Mouse (Mus musculus): Measurements from ENCODE around the gene Phpt1. TPM values are rescaled to one million over a fixed set of nuclear protein-coding genes. Genes with fewer than 3 reads are reported as not detected.
A peak's percentile ranks its signal among the peaks of the same experiment; 100 is the strongest.

The Phpt1 gene
- polyA plus RNA-seq, 1 experiment: 4.7 TPM

- no peak overlapping the region for H3K4me3 ChIP-seq (replicated peaks)
- no peak for TF ChIP-seq FLI1 (IDR thresholded peaks at IDR 0.05; ENCODE audit: low read length)
- TF ChIP-seq GATA1 (IDR thresholded peaks at IDR 0.05; ENCODE audit: borderline replicate concordance, low read length): no peak
- no peaks in the 10 kb centered on the region for H3K27me3 ChIP-seq (replicated peaks)
- no peaks in the 10 kb centered on the region for H3K9me3 ChIP-seq
- H3K4me1 ChIP-seq: peaks cover 35% of the 10 kb centered on the region
- peaks cover 68% of the 10 kb centered on the region for H3K36me3 ChIP-seq (replicated peaks; ENCODE audit: low read length)
These were observed 27.5 kb upstream of the Phpt1 start for GRCm38 (mm10) chr2:25602526-25602925.

GRCm38 (mm10) chr2:25600037-25600436, 25.0 kb upstream of the Phpt1 start:
- no peak for TF ChIP-seq GATA1 (IDR thresholded peaks at IDR 0.05; ENCODE audit: borderline replicate concordance, low read length)
- TF ChIP-seq FLI1 (IDR thresholded peaks at IDR 0.05; ENCODE audit: low read length): no peak
- no peaks in the 10 kb centered on the region for H3K9me3 ChIP-seq
- no peaks in the 10 kb centered on the region for H3K27me3 ChIP-seq (replicated peaks)
- peaks cover 19% of the 10 kb centered on the region for H3K4me1 ChIP-seq
- peaks cover 93% of the 10 kb centered on the region for H3K36me3 ChIP-seq (replicated peaks; ENCODE audit: low read length)
- H3K4me3 ChIP-seq (replicated peaks): no peak overlapping the region

- Histone ChIP-seq H3K9me3 (no peaks in the 10 kb centered on the region), H3K4me3 (replicated peaks) (no peak overlapping the region), H3K27me3 (replicated peaks) (no peaks in the 10 kb centered on the region), H3K4me1 (peaks cover 19% of the 10 kb centered on the region), H3K36me3 (replicated peaks; ENCODE audit: low read length) (peaks cover 95% of the 10 kb centered on the region)
- TF ChIP-seq GATA1 (IDR thresholded peaks at IDR 0.05; ENCODE audit: borderline replicate concordance, low read length) (no peak), FLI1 (IDR thresholded peaks at IDR 0.05; ENCODE audit: low read length) (no peak)
These were observed 23.7 kb upstream of the Phpt1 start for GRCm38 (mm10) chr2:25598749-25599148.

DNA sequence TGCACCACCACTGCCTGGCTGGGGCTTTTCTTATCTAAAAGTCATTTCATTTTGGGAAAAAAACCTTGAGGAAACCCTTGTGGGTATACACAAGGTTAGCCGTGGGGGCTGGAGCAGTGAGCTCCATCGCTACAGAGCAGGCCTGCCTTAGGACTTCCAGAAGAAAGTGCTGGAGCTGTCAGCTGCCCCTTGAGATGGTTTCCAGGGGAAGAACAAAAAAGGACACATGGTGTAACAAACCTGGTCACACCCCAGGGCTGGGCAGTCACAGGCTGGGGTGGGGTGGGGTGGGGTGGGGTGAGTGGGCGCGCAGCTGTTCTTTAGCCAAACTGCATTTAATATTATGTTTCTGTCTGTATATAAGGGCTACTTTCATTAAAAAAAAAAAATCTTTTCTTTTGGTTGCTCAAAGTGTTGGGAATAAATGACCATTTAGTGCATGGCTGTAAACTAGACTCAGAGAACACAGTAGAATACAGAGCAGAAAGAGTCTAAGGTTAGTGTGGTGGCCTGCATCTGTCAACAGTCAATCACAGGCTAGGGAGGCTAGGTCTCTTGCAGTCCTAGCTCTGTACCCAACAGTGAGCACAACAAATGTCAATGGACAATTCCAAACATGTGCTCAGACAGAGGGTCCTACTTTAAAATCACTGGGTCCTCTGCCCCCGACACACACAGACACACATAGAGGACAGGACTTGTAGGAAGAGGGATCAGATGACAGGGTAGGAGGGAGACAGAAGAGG, 21.9 kb upstream of the Phpt1 start:
- Histone ChIP-seq H3K36me3 (replicated peaks; ENCODE audit: low read length) (peaks cover 95% of the 10 kb centered on the region), H3K4me1 (peaks cover 21% of the 10 kb centered on the region), H3K9me3 (no peaks in the 10 kb centered on the region), H3K27me3 (replicated peaks) (no peaks in the 10 kb centered on the region), H3K4me3 (replicated peaks) (no peak overlapping the region)
- TF ChIP-seq FLI1 (IDR thresholded peaks at IDR 0.05; ENCODE audit: low read length) (no peak), GATA1 (IDR thresholded peaks at IDR 0.05; ENCODE audit: borderline replicate concordance, low read length) (no peak)

GRCm38 (mm10) chr2:25591863-25592262, 16.8 kb upstream of the Phpt1 start:
- Histone ChIP-seq H3K4me1 (peaks cover 13% of the 10 kb centered on the region), H3K9me3 (no peaks in the 10 kb centered on the region), H3K27me3 (replicated peaks) (no peaks in the 10 kb centered on the region), H3K4me3 (replicated peaks) (no peak overlapping the region), H3K36me3 (replicated peaks; ENCODE audit: low read length) (peaks cover 93% of the 10 kb centered on the region)
- TF ChIP-seq FLI1 (IDR thresholded peaks at IDR 0.05; ENCODE audit: low read length) (no peak), GATA1 (IDR thresholded peaks at IDR 0.05; ENCODE audit: borderline replicate concordance, low read length) (no peak)

DNA sequence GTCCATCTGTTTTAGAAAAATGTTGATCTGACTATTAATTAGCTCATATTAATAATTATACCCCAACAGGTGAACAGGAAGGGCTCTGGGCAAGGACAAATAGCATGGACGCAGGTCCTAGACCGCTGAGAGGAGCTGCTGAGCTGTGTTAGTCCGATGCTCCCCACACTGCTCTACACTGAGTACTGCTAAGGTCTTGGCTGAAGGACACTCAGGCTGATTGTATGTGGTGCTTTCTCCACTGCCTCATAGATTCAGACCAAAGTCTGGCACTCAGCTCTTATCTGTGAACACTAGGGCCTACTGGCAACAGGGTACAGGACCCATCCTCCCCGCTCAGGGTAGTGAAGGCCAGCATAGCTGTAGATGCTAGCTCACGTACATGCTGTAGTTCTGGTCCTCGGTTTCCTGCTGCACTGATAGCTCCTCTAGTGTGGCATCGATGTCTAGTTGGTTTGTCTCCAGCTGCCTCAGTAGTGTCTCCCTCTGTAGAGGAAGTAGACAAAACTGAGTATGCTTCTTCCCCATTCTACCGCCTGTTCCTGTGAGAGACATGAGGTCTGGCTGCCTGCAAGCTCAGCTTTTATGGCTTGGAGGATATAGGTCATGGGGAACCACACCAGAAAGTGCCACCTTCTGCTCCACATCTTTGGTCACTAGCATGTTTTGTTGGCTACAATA, 13.3 kb upstream of the Phpt1 start:
- Histone ChIP-seq H3K4me1 (peaks cover 13% of the 10 kb centered on the region), H3K4me3 (replicated peaks) (peak overlapping the region; percentile 35), H3K27me3 (replicated peaks) (no peaks in the 10 kb centered on the region), H3K36me3 (replicated peaks; ENCODE audit: low read length) (peaks cover 97% of the 10 kb centered on the region), H3K9me3 (no peaks in the 10 kb centered on the region)
- TF ChIP-seq GATA1 (IDR thresholded peaks at IDR 0.05; ENCODE audit: borderline replicate concordance, low read length) (no peak), FLI1 (IDR thresholded peaks at IDR 0.05; ENCODE audit: low read length) (no peak)

- TF ChIP-seq FLI1 (IDR thresholded peaks at IDR 0.05; ENCODE audit: low read length): no peak
- no peak for TF ChIP-seq GATA1 (IDR thresholded peaks at IDR 0.05; ENCODE audit: borderline replicate concordance, low read length)
- no peaks in the 10 kb centered on the region for H3K9me3 ChIP-seq
- H3K4me3 ChIP-seq (replicated peaks): no peak overlapping the region
- peaks cover 96% of the 10 kb centered on the region for H3K36me3 ChIP-seq (replicated peaks; ENCODE audit: low read length)
- no peaks in the 10 kb centered on the region for H3K27me3 ChIP-seq (replicated peaks)
- H3K4me1 ChIP-seq: peaks cover 18% of the 10 kb centered on the region
These were observed 12.3 kb upstream of the Phpt1 start for GRCm38 (mm10) chr2:25587290-25587689.

DNA sequence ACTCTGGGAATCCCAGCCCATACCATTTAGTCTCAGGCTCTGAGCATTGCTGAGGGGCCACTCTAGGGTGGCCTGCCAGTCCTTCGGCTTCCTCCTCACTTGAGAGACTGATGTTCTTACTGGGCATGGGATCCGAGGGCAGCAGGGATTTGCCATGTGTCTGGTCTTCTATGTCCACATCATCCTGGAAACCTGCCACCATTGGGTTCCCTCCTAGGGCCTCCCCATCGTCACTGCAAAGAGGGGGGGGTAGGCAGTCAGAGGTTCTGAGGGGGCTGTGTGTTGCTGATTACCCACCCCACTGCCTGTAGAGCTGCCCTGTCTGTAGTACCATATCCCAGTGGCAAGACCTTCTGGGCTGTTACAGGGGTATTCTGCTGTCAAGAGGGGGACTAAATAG, 10.6 kb upstream of the Phpt1 start:
- H3K27me3 ChIP-seq (replicated peaks): peaks cover 7% of the 10 kb centered on the region

GRCm38 (mm10) chr2:25584856-25585255, 9.8 kb upstream of the Phpt1 start:
- Histone ChIP-seq H3K36me3 (replicated peaks; ENCODE audit: low read length) (peaks cover 72% of the 10 kb centered on the region), H3K4me1 (peaks cover 37% of the 10 kb centered on the region)
- TF ChIP-seq FLI1 (IDR thresholded peaks at IDR 0.05; ENCODE audit: low read length): no peak
- TF ChIP-seq GATA1 (IDR thresholded peaks at IDR 0.05; ENCODE audit: borderline replicate concordance, low read length): no peak

More for the DNA sequence above, 10.6 kb upstream of the Phpt1 start:
- TF ChIP-seq GATA1 (IDR thresholded peaks at IDR 0.05; ENCODE audit: borderline replicate concordance, low read length) (no peak), FLI1 (IDR thresholded peaks at IDR 0.05; ENCODE audit: low read length) (no peak)
- Histone ChIP-seq H3K4me1 (peaks cover 29% of the 10 kb centered on the region), H3K4me3 (replicated peaks) (no peak overlapping the region), H3K36me3 (replicated peaks; ENCODE audit: low read length) (peaks cover 79% of the 10 kb centered on the region), H3K9me3 (no peaks in the 10 kb centered on the region)

GRCm38 (mm10) chr2:25584152-25584551, 9.1 kb upstream of the Phpt1 start:
- peaks cover 44% of the 10 kb centered on the region for H3K4me1 ChIP-seq
- H3K4me3 ChIP-seq (replicated peaks): no peak overlapping the region
- peaks cover 22% of the 10 kb centered on the region for H3K27me3 ChIP-seq (replicated peaks)
- no peak for TF ChIP-seq GATA1 (IDR thresholded peaks at IDR 0.05; ENCODE audit: borderline replicate concordance, low read length)
- no peak for TF ChIP-seq FLI1 (IDR thresholded peaks at IDR 0.05; ENCODE audit: low read length)
- peaks cover 8% of the 10 kb centered on the region for H3K9me3 ChIP-seq
- H3K36me3 ChIP-seq (replicated peaks; ENCODE audit: low read length): peaks cover 65% of the 10 kb centered on the region

More at GRCm38 (mm10) chr2:25584856-25585255, 9.8 kb upstream of the Phpt1 start:
- peaks cover 15% of the 10 kb centered on the region for H3K27me3 ChIP-seq (replicated peaks)
- H3K9me3 ChIP-seq: 0 out of 2 replicates have a peak, but pooled peaks cover under 1% of the 10 kb centered on the region
- no peak overlapping the region for H3K4me3 ChIP-seq (replicated peaks)
